Mouse (Mus musculus): Measurements from ENCODE around the gene Postn. TPM values are rescaled to one million over a fixed set of nuclear protein-coding genes. Genes with fewer than 3 reads are reported as not detected.

Postn gene
- polyA plus RNA-seq, 1 experiment from 2014 or later: 208 TPM

DNA sequence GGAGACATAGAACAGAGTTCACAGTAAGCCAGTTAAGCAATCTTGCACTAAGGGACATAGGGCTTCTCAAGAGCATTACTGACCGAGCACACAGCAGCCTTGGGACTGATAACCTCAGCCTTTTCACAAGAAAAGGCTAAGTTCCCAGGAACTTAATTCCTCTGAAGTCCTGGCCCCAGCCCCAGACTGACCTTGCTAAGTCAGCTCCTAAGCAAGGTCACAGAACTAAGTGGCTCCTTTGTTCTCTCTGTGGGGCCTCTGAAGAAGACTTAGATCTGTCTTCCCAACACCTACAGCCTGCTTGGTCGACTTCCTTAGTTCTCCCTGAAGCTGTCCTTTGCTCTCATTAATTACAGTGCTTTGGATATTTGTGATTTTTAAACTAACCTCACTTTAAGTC is 38.4 kb downstream of the Postn start:
- no peaks in the 10 kb centered on the region for H3K36me3 ChIP-seq
- no peaks in the 10 kb centered on the region for H3K27me3 ChIP-seq
- no peak overlapping the region for H3K9ac ChIP-seq
- H3K9me3 ChIP-seq: no peaks in the 10 kb centered on the region
- peaks cover 15% of the 10 kb centered on the region for H3K4me1 ChIP-seq
- no peak overlapping the region for H3K4me2 ChIP-seq (replicated peaks)
- no peak overlapping the region for H3K4me3 ChIP-seq
- no peak overlapping the region for H3K27ac ChIP-seq
- no peak for ATAC-seq (ENCODE audit: low FRiP score, low read depth)
- WGBS: 24% methylated on average over 2 of the region's 2 CpGs

GRCm38 (mm10) chr3:54399911-54400310 is 39.0 kb downstream of the Postn start:
- peaks cover 15% of the 10 kb centered on the region for H3K4me1 ChIP-seq
- no peaks in the 10 kb centered on the region for H3K36me3 ChIP-seq
- WGBS: 18% methylated on average over 2 of the region's 2 CpGs
- H3K9ac ChIP-seq: no peak overlapping the region
- no peak overlapping the region for H3K27ac ChIP-seq
- ATAC-seq (ENCODE audit: low FRiP score, low read depth): no peak
- H3K27me3 ChIP-seq: no peaks in the 10 kb centered on the region
- no peak overlapping the region for H3K4me3 ChIP-seq
- no peaks in the 10 kb centered on the region for H3K9me3 ChIP-seq
- H3K4me2 ChIP-seq (replicated peaks): no peak overlapping the region

- no peaks in the 10 kb centered on the region for H3K36me3 ChIP-seq
- 76% methylated on average over 1 of the region's 1 CpGs for WGBS
- no peak overlapping the region for H3K9ac ChIP-seq
- H3K4me2 ChIP-seq (replicated peaks): no peak overlapping the region
- no peaks in the 10 kb centered on the region for H3K9me3 ChIP-seq
- no peaks in the 10 kb centered on the region for H3K27me3 ChIP-seq
- H3K27ac ChIP-seq: no peak overlapping the region
- no peak overlapping the region for H3K4me3 ChIP-seq
- H3K4me1 ChIP-seq: peaks cover 15% of the 10 kb centered on the region
- no peak for ATAC-seq (ENCODE audit: low FRiP score, low read depth)
These were observed 39.7 kb downstream of the Postn start for GRCm38 (mm10) chr3:54400617-54401016.

GRCm38 (mm10) chr3:54401706-54402105 is 40.8 kb downstream of the Postn start:
- Histone ChIP-seq H3K27me3 (no peaks in the 10 kb centered on the region), H3K36me3 (no peaks in the 10 kb centered on the region), H3K9me3 (no peaks in the 10 kb centered on the region), H3K4me3 (no peak overlapping the region), H3K27ac (no peak overlapping the region), H3K9ac (no peak overlapping the region), H3K4me1 (peaks cover 15% of the 10 kb centered on the region), H3K4me2 (replicated peaks) (no peak overlapping the region)
- 74% methylated on average over 5 of the region's 5 CpGs for WGBS
- ATAC-seq (ENCODE audit: low FRiP score, low read depth): no peak

DNA sequence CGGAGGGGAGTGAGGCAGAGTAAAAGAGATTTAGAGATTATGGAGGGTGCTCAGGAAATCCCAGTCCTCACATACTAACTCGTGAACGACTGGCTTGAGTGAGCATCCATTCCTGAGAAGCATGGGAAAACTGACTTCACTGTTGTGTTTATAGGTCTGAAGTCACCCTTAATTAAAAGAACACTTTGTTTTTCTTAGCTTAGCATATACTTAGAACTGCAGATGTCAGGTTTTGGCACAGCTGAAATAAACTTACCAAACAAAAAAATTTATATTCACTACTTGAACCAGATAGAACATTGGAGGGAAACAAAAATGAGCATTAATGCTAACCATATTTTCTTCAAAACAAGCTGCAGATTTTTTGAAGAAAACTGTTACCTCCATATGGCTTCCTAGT is 42.9 kb downstream of the Postn start:
- peaks cover 15% of the 10 kb centered on the region for H3K4me1 ChIP-seq
- H3K9ac ChIP-seq: no peak overlapping the region
- H3K36me3 ChIP-seq: no peaks in the 10 kb centered on the region
- H3K9me3 ChIP-seq: no peaks in the 10 kb centered on the region
- H3K4me3 ChIP-seq: no peak overlapping the region
- no peaks in the 10 kb centered on the region for H3K27me3 ChIP-seq
- H3K4me2 ChIP-seq (replicated peaks): no peak overlapping the region
- ATAC-seq (ENCODE audit: low FRiP score, low read depth): no peak
- H3K27ac ChIP-seq: no peak overlapping the region
- 44% methylated on average over 3 of the region's 3 CpGs for WGBS

GRCm38 (mm10) chr3:54406567-54406966 is 45.7 kb downstream of the Postn start:
- Histone ChIP-seq H3K4me3 (no peak overlapping the region), H3K4me2 (replicated peaks) (no peak overlapping the region), H3K27me3 (no peaks in the 10 kb centered on the region), H3K27ac (no peak overlapping the region), H3K4me1 (peaks cover 6% of the 10 kb centered on the region; the same call in 1 of the 2 replicates), H3K36me3 (no peaks in the 10 kb centered on the region), H3K9ac (no peak overlapping the region), H3K9me3 (no peaks in the 10 kb centered on the region)
- ATAC-seq (ENCODE audit: low FRiP score, low read depth): no peak
- WGBS: 41% methylated on average over 2 of the region's 2 CpGs

DNA sequence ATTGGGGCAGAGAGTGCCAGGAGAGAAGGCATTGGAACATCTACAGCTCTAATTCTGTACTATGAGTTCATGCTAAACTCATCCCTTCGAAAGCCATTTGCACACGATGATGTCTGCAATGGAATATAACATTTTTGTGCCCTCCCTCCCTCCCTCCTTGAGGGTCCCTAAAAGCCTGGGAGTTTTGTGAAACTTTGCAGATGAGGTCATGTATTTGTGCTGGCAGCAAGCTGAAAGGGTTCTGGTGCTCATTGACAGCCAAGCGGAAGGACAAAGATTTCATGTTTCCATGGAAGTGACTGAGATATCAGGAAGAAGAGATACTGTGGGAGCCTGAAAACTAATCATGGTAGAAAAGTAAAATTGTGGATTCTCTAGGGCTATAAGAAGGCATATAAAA is 50.1 kb downstream of the Postn start:
- H3K4me1 ChIP-seq: peaks cover 26% of the 10 kb centered on the region
- no peaks in the 10 kb centered on the region for H3K27me3 ChIP-seq
- ATAC-seq (ENCODE audit: low FRiP score, low read depth): no peak
- H3K4me2 ChIP-seq (replicated peaks): no peak overlapping the region
- no peak overlapping the region for H3K9ac ChIP-seq
- H3K36me3 ChIP-seq: no peaks in the 10 kb centered on the region
- H3K9me3 ChIP-seq: no peaks in the 10 kb centered on the region
- H3K4me3 ChIP-seq: no peak overlapping the region
- no peak overlapping the region for H3K27ac ChIP-seq
- 75% methylated on average over 3 of the region's 3 CpGs for WGBS

DNA sequence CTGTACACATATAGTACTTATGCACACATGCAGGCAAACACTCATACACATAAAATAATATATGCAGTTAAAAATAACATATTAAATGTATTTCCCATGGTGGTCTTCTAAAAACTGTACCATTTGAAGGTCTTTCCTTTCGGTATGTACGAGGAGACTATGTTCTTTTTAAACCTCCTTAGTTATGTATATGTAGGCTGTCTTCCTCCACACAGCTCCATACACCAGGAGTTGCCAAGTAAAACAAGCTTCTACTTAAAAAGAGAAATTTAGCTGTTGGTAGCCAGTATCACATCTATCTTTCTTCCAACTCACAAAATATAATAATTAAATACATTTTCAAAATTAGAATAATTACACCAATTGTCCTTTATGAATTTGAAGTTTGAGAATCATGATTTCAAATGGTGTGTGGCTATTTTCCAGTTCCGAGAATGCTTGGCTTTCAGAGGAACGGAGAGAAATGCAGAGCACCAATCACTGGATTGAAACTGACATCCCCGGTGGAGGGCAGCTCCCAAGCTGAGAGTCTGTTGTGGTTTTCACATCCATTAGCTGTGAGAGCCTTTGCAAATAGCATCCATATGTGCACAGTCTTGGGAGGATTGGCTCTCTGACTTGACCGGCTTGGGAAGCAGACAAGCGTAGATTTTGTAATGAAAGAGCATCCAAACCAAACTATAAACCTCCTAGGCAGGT is 52.1 kb downstream of the Postn start:
- Histone ChIP-seq H3K9ac (no peak overlapping the region), H3K4me3 (no peak overlapping the region), H3K4me1 (peaks cover 28% of the 10 kb centered on the region), H3K27me3 (no peaks in the 10 kb centered on the region), H3K4me2 (replicated peaks) (peak overlapping the region; percentile 10; the same call in 1 of the 2 replicates), H3K27ac (peak overlapping the region; percentile 10; the same call in 1 of the 2 replicates), H3K9me3 (no peaks in the 10 kb centered on the region), H3K36me3 (no peaks in the 10 kb centered on the region)
- peak; percentile 87; the same call in 1 of the 2 replicates for ATAC-seq (ENCODE audit: low FRiP score, low read depth)
- 23% methylated on average over 7 of the region's 7 CpGs for WGBS

- Histone ChIP-seq H3K9ac (no peak overlapping the region), H3K27ac (peak overlapping the region; percentile 10; the same call in 1 of the 2 replicates), H3K4me1 (peaks cover 28% of the 10 kb centered on the region), H3K27me3 (no peaks in the 10 kb centered on the region), H3K36me3 (no peaks in the 10 kb centered on the region), H3K4me2 (replicated peaks) (peak overlapping the region; percentile 10; the same call in 1 of the 2 replicates), H3K4me3 (no peak overlapping the region), H3K9me3 (no peaks in the 10 kb centered on the region)
- WGBS: 37% methylated on average over 1 of the region's 1 CpGs
- ATAC-seq (ENCODE audit: low FRiP score, low read depth): peak; percentile 57; the same call in 1 of the 2 replicates
These were observed 52.6 kb downstream of the Postn start for GRCm38 (mm10) chr3:54413584-54413897.

- Histone ChIP-seq H3K9ac (no peak overlapping the region), H3K27me3 (no peaks in the 10 kb centered on the region), H3K4me2 (replicated peaks) (no peak overlapping the region), H3K4me1 (peaks cover 28% of the 10 kb centered on the region), H3K27ac (no peak overlapping the region), H3K36me3 (no peaks in the 10 kb centered on the region), H3K4me3 (no peak overlapping the region), H3K9me3 (no peaks in the 10 kb centered on the region)
- no peak for ATAC-seq (ENCODE audit: low FRiP score, low read depth)
- WGBS: 62% methylated on average over 1 of the region's 1 CpGs
These were observed 53.5 kb downstream of the Postn start for GRCm38 (mm10) chr3:54414386-54414785.

DNA sequence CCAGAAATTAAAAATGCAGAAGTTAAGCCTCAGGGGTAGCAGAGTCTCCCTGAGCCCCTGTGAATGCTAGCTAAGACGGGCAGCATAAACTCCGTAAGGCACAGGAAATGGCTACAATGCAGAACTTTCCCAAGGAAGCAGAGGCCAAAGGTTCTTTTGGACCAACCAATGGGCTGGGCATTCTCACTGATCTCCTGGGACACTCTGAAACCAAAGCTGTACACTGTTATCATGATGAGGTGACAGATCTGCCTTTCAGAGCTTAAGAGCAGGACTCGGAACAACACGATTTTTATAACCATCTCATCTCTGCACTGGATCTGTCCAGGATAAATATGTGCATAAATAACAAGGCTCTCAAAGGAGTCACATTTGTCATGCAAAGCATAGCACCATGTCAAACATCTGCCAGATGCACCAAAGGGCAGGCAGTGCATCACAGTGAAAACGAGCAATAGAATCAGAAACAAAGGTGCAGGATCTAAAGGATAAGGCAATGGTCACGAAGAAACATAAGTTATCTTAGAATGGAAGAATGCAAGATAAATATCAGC is 57.0 kb downstream of the Postn start:
- Histone ChIP-seq H3K36me3 (no peaks in the 10 kb centered on the region), H3K4me2 (replicated peaks) (no peak overlapping the region), H3K4me1 (peaks cover 26% of the 10 kb centered on the region; the same call in 1 of the 2 replicates), H3K9ac (no peak overlapping the region), H3K27ac (no peak overlapping the region), H3K9me3 (no peaks in the 10 kb centered on the region), H3K4me3 (no peak overlapping the region), H3K27me3 (no peaks in the 10 kb centered on the region)
- no peak for ATAC-seq (ENCODE audit: low FRiP score, low read depth)
- WGBS: 43% methylated on average over 6 of the region's 6 CpGs

DNA sequence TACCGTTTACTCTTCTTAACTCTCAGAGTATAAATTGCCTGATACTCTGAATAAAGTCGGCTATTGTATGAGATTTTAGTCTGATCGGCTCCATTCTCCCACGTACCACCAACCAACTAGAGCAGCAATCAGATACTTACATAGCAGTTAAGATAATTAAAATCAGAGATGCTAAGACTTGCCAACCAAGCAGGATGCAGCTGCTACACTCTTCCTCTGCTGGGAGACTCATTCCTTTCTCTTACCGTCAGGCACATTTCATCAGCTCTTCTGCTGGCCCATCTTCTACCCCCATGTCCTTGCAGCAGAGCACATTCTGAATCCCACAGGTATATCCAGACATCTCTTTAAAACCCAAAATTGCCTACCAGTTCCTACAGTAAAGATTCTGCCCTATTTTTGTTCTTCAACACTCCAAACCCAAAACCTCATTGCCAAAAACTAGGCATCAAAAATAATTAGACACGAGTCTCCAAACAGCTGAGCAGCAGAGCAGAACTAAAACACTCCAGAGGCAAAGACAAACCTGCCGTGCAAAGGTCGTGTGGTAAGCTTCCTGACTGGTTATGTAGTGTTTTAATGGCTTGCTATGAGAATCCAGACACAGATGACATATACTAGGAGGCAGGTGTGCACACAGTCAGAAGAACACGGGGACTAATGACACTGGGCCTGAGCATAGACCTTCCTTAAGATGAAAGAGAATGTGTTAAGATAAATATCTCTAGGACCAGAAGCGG is 59.5 kb downstream of the Postn start:
- no peaks in the 10 kb centered on the region for H3K36me3 ChIP-seq
- H3K9ac ChIP-seq: no peak overlapping the region
- H3K27ac ChIP-seq: no peak overlapping the region
- WGBS: 41% methylated on average over 10 of the region's 10 CpGs
- no peak overlapping the region for H3K4me2 ChIP-seq (replicated peaks)
- no peak overlapping the region for H3K4me3 ChIP-seq
- H3K9me3 ChIP-seq: no peaks in the 10 kb centered on the region
- no peaks in the 10 kb centered on the region for H3K27me3 ChIP-seq
- peaks cover 13% of the 10 kb centered on the region; the same call in 1 of the 2 replicates for H3K4me1 ChIP-seq
- ATAC-seq (ENCODE audit: low FRiP score, low read depth): no peak

All from limb, embryonic 13.5 days (tissue).